Mouse (Mus musculus): Measurements from ENCODE around the gene Med16. TPM values are rescaled to one million over a fixed set of nuclear protein-coding genes. Genes with fewer than 3 reads are reported as not detected.

The Med16 gene
- polyA plus RNA-seq, 1 experiment = 64.8 TPM

DNA sequence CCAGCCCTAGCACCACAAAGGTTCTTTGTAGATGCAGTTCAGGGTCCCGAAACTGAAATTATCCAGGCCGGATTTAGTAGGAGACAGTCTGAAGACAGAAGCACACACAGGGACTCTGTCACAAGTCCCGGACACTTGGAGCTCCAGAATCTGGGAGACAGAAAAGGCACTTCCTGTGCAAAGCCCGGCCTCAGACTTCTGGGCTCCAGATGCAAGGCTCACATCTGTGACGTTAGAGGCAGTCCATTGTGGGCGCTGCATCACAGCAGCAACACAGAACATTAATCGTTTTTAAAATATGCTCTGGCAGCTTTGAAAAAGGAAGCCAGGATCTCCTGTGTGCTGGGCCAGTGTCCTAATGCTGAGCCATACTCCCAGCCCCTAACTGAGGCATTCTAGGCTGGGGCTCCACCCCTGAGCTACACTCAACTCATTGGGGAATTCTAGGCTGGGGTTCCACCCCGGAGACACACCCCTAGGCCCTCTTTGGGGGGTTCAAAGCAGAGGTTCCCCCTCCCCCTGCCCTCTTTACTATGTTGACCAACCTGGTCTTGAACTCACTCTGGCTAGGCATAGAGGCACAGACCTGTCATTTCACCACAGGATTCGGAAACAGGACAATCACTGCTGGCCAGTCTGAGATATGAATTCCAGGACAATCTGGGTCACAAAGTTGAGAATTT, 56.5 kb downstream of the Med16 start:
- H3K4me3 ChIP-seq (ENCODE audit: insufficient read depth, low read length) = no peak overlapping the region
- H3K27ac ChIP-seq (ENCODE audit: insufficient read depth, low read length) = peak overlapping the region; percentile 81
- peaks cover 17% of the 10 kb centered on the region for H3K4me1 ChIP-seq (ENCODE audit: control insufficient read depth, insufficient read depth, low read length)
- no peak for TF ChIP-seq POLR2A (IDR thresholded peaks at IDR 0.05; ENCODE audit: extremely low read depth, insufficient read depth, low read length)
- TF ChIP-seq CTCF (IDR thresholded peaks at IDR 0.05; ENCODE audit: extremely low read depth, insufficient read depth, low read length) = no peak

DNA sequence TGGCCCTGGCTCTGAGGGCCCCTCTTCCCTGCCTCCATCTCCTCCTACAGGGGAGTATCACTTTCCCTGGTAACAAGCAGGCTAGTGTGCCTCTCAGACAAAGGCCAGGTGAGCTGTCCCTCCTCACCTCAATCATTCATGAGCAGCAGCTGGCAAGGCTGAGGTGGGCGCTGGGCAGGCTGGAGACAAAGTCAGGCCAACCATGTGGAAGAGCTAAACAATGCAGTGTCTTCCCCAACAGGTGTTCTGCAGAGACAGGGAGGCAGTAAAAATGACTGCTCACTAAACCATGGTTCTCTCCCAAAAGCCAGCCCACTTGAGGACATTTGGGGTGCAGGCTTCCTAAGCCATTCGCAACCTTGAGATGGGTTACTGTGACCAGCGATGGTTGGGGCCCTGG, 57.1 kb downstream of the Med16 start:
- Histone ChIP-seq H3K4me3 (ENCODE audit: insufficient read depth, low read length) (no peak overlapping the region), H3K27ac (ENCODE audit: insufficient read depth, low read length) (peak overlapping the region; percentile 20), H3K4me1 (ENCODE audit: control insufficient read depth, insufficient read depth, low read length) (peaks cover 12% of the 10 kb centered on the region)
- TF ChIP-seq CTCF (IDR thresholded peaks at IDR 0.05; ENCODE audit: extremely low read depth, insufficient read depth, low read length) (no peak), POLR2A (IDR thresholded peaks at IDR 0.05; ENCODE audit: extremely low read depth, insufficient read depth, low read length) (no peak)

DNA sequence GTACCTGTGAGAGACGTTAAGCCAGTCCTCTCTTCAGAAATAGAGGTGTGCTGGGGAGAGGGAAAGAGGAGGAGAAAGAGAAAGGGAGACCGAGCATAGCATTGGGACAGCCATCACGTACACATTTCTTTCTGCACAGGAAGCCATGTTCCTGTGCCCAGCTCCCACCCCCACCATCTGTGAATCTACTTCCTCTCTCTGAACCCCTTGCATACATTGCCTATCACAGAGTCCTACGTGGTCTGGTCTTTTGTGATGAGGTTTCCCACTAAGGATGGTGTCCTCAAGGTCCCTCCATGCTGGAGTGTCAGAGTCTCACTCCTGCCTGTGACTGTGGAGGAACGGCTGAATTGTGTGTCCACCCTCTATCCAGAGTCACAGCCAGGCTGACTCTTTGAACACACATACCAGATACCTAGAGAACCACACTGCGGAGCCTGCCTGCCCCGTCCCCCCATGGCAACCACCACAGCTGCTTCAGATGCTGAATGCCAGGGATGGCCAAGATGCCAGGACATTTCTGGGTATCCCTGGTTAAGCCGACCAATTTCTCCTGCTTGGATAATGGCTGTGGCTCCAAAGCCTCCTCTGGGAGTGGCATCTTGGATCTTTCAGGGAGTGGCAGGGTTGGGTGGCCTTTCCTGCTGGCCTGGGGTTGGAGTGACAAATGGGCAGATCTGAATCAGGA, 58.6 kb downstream of the Med16 start:
- H3K4me3 ChIP-seq (ENCODE audit: insufficient read depth, low read length) = no peak overlapping the region
- TF ChIP-seq CTCF (IDR thresholded peaks at IDR 0.05; ENCODE audit: extremely low read depth, insufficient read depth, low read length) = no peak
- no peak for TF ChIP-seq POLR2A (IDR thresholded peaks at IDR 0.05; ENCODE audit: extremely low read depth, insufficient read depth, low read length)
- H3K27ac ChIP-seq (ENCODE audit: insufficient read depth, low read length) = no peak overlapping the region
- peaks cover 8% of the 10 kb centered on the region for H3K4me1 ChIP-seq (ENCODE audit: control insufficient read depth, insufficient read depth, low read length)

DNA sequence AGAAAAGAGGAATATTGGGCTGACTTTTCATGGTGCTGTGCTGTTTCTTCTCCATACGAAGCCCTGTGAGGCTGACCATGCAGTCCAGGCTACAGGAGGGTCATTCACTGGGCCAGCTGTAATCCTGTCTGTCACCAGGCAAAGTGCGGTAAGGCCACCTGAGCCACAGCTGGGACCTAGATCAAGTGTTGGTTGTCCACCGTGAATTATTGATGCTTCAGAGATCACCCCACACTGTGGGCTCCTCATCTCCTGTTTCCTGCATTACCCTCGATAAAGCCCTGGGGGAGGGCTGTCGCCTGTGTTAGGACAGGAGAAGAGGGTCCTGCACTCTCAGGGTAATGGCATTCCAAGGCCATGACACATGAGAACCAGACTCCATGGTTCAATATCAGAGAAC, 62.2 kb downstream of the Med16 start:
- Histone ChIP-seq H3K4me3 (ENCODE audit: insufficient read depth, low read length) (no peak overlapping the region), H3K27ac (ENCODE audit: insufficient read depth, low read length) (no peak overlapping the region), H3K4me1 (ENCODE audit: control insufficient read depth, insufficient read depth, low read length) (no peaks in the 10 kb centered on the region; the same call in 1 of the 2 replicates)
- TF ChIP-seq CTCF (IDR thresholded peaks at IDR 0.05; ENCODE audit: extremely low read depth, insufficient read depth, low read length) (no peak), POLR2A (IDR thresholded peaks at IDR 0.05; ENCODE audit: extremely low read depth, insufficient read depth, low read length) (no peak)

Other genes starting within 250 kb of the Med16 start
- not detected in 2 replicates for gene Madcam1, start 244.4 kb downstream of the Med16 start, polyA plus RNA-seq (2012; rRNA removed)
- gene Tpgs1, start 239.6 kb downstream of the Med16 start, polyA plus RNA-seq (2012; rRNA removed) = 87.5 and 88.2 TPM in 2 replicates
- gene Cdc34, start 226.7 kb downstream of the Med16 start, polyA plus RNA-seq (2012; rRNA removed) = 110 TPM in 2 replicates
- gene Gzmm, start 219.9 kb downstream of the Med16 start, polyA plus RNA-seq (2012; rRNA removed) = 1.1 and 1.4 TPM in 2 replicates
- 1,018 and 1,074 TPM in 2 replicates for gene Bsg, start 204.4 kb downstream of the Med16 start, polyA plus RNA-seq (2012; rRNA removed)
- 123 and 128 TPM in 2 replicates for gene Hcn2, start 192.3 kb downstream of the Med16 start, polyA plus RNA-seq (2012; rRNA removed)
- 51.6 and 54.9 TPM in 2 replicates for gene Polrmt, start 162.3 kb downstream of the Med16 start, polyA plus RNA-seq (2012; rRNA removed)
- gene Fgf22, start 153.8 kb downstream of the Med16 start, polyA plus RNA-seq (2012; rRNA removed) = 6.5 and 9.7 TPM in 2 replicates
- gene Rnf126, start 142.0 kb downstream of the Med16 start, polyA plus RNA-seq (2012; rRNA removed) = 157 TPM in 2 replicates
- 5.7 and 5.9 TPM in 2 replicates for gene Fstl3, start 131.7 kb downstream of the Med16 start, polyA plus RNA-seq (2012; rRNA removed)
- 1.4 and 2.1 TPM in 2 replicates for gene Prss57, start 118.0 kb downstream of the Med16 start, polyA plus RNA-seq (2012; rRNA removed)
- 294 and 331 TPM in 2 replicates for gene Palm, start 115.4 kb downstream of the Med16 start, polyA plus RNA-seq (2012; rRNA removed)
- gene Misp, start 87.9 kb downstream of the Med16 start, polyA plus RNA-seq (2012; rRNA removed) = 0.13 and 0.21 TPM in 2 replicates
- gene Ptbp1, start 54.5 kb downstream of the Med16 start, polyA plus RNA-seq (2012; rRNA removed) = 53.3 and 54.1 TPM in 2 replicates
- 4.3 and 5.2 TPM in 2 replicates for gene Prtn3, start 34.4 kb downstream of the Med16 start, polyA plus RNA-seq (2012; rRNA removed)
- 79.9 and 80.5 TPM in 2 replicates for gene Plppr3, start 34.3 kb downstream of the Med16 start, polyA plus RNA-seq (2012; rRNA removed)
- gene Elane, start 22.7 kb downstream of the Med16 start, polyA plus RNA-seq (2012; rRNA removed) = not detected in 2 replicates
- gene Cfd, start 18.1 kb downstream of the Med16 start, polyA plus RNA-seq (2012; rRNA removed) = 0.40 and 1.6 TPM in 2 replicates
- gene Gm26602, start 1.9 kb upstream of the Med16 start, polyA plus RNA-seq (2012; rRNA removed) = not detected in 2 replicates
- gene Kiss1r, start 8.0 kb upstream of the Med16 start, polyA plus RNA-seq (2012; rRNA removed) = 12.1 and 12.5 TPM in 2 replicates
- gene R3hdm4, start 12.3 kb upstream of the Med16 start, polyA plus RNA-seq (2012; rRNA removed) = 425 TPM in 2 replicates
- gene Arid3a, start 18.1 kb upstream of the Med16 start, polyA plus RNA-seq (2012; rRNA removed) = 3.1 and 3.2 TPM in 2 replicates
- gene Wdr18, start 51.2 kb upstream of the Med16 start, polyA plus RNA-seq (2012; rRNA removed) = 60.9 and 63.2 TPM in 2 replicates
- 0.21 and 0.40 TPM in 2 replicates for gene Grin3b, start 61.8 kb upstream of the Med16 start, polyA plus RNA-seq (2012; rRNA removed)
- gene Tmem259, start 75.4 kb upstream of the Med16 start, polyA plus RNA-seq (2012; rRNA removed) = 168 and 183 TPM in 2 replicates
- 8.0 and 9.0 TPM in 2 replicates for gene Cnn2, start 79.7 kb upstream of the Med16 start, polyA plus RNA-seq (2012; rRNA removed)
- gene Abca7, start 87.6 kb upstream of the Med16 start, polyA plus RNA-seq (2012; rRNA removed) = 10.9 and 11.5 TPM in 2 replicates
- gene Arhgap45, start 107.7 kb upstream of the Med16 start, polyA plus RNA-seq (2012; rRNA removed) = 6.6 and 7.2 TPM in 2 replicates
- gene Polr2e, start 130.9 kb upstream of the Med16 start, polyA plus RNA-seq (2012; rRNA removed) = 236 and 245 TPM in 2 replicates
- gene Gpx4, start 138.2 kb upstream of the Med16 start, polyA plus RNA-seq (2012; rRNA removed) = 890 and 934 TPM in 2 replicates
- gene Sbno2, start 196.6 kb upstream of the Med16 start, polyA plus RNA-seq (2012; rRNA removed) = 22.9 and 24.4 TPM in 2 replicates
- gene Stk11, start 206.9 kb upstream of the Med16 start, polyA plus RNA-seq (2012; rRNA removed) = 91.8 and 94.2 TPM in 2 replicates
- 620 and 641 TPM in 2 replicates for gene Atp5d, start 229.7 kb upstream of the Med16 start, polyA plus RNA-seq (2012; rRNA removed)
- 274 and 285 TPM in 2 replicates for gene Cbarp, start 231.9 kb upstream of the Med16 start, polyA plus RNA-seq (2012; rRNA removed)
- 26.6 and 33.8 TPM in 2 replicates for gene Midn, start 239.3 kb upstream of the Med16 start, polyA plus RNA-seq (2012; rRNA removed)

Measured in cortical plate, adult 2 months (tissue).